Mouse (Mus musculus): ENCODE measurements at regions not wholly inside any gene's neighbourhood (a gene's known extent, or its start where the extent isn't known, plus 50 kb on each side); places are given as distances from the start of the nearest gene placed in this dataset.

GRCm38 (mm10) chr17:48880590-48880989 is 51.6 kb upstream of the Lrfn2 start:
- Histone ChIP-seq H3K4me1 (ENCODE audit: control insufficient read depth, insufficient read depth, low read length) (no peaks in the 10 kb centered on the region), H3K4me3 (ENCODE audit: low read length) (no peak overlapping the region), H3K4me2 (ENCODE audit: low read depth, low read length) (no peak overlapping the region), H3K9me3 (ENCODE audit: control insufficient read depth, low read length) (no peaks in the 10 kb centered on the region), H3K27ac (ENCODE audit: low read length) (no peak overlapping the region), H3K36me3 (ENCODE audit: control insufficient read depth, insufficient read depth, low read length) (no peaks in the 10 kb centered on the region), H3K9ac (ENCODE audit: low read depth, low read length) (no peak overlapping the region), H3K27me3 (replicated peaks; ENCODE audit: control insufficient read depth, insufficient read depth, low read length) (no peaks in the 10 kb centered on the region)
- 88% methylated on average over 3 of the region's 3 CpGs for WGBS
- no peak for ATAC-seq

GRCm38 (mm10) chr17:48881946-48882345 is 50.2 kb upstream of the Lrfn2 start:
- no peak overlapping the region for H3K27ac ChIP-seq (ENCODE audit: low read length)
- 80% methylated on average over 5 of the region's 5 CpGs for WGBS
- H3K27me3 ChIP-seq (replicated peaks; ENCODE audit: control insufficient read depth, insufficient read depth, low read length) = no peaks in the 10 kb centered on the region
- no peak overlapping the region for H3K4me3 ChIP-seq (ENCODE audit: low read length)
- H3K9ac ChIP-seq (ENCODE audit: low read depth, low read length) = no peak overlapping the region
- no peak overlapping the region for H3K4me2 ChIP-seq (ENCODE audit: low read depth, low read length)
- H3K9me3 ChIP-seq (ENCODE audit: control insufficient read depth, low read length) = no peaks in the 10 kb centered on the region
- ATAC-seq = no peak
- H3K4me1 ChIP-seq (ENCODE audit: control insufficient read depth, insufficient read depth, low read length) = no peaks in the 10 kb centered on the region
- H3K36me3 ChIP-seq (ENCODE audit: control insufficient read depth, insufficient read depth, low read length) = no peaks in the 10 kb centered on the region
